Mouse (Mus musculus): ENCODE data around the gene Vwce. TPM values are rescaled to one million over a fixed set of nuclear protein-coding genes. Genes with fewer than 3 reads are reported as not detected.

Vwce gene
- polyA plus RNA-seq, 1 experiment, result 0.20 TPM

DNA sequence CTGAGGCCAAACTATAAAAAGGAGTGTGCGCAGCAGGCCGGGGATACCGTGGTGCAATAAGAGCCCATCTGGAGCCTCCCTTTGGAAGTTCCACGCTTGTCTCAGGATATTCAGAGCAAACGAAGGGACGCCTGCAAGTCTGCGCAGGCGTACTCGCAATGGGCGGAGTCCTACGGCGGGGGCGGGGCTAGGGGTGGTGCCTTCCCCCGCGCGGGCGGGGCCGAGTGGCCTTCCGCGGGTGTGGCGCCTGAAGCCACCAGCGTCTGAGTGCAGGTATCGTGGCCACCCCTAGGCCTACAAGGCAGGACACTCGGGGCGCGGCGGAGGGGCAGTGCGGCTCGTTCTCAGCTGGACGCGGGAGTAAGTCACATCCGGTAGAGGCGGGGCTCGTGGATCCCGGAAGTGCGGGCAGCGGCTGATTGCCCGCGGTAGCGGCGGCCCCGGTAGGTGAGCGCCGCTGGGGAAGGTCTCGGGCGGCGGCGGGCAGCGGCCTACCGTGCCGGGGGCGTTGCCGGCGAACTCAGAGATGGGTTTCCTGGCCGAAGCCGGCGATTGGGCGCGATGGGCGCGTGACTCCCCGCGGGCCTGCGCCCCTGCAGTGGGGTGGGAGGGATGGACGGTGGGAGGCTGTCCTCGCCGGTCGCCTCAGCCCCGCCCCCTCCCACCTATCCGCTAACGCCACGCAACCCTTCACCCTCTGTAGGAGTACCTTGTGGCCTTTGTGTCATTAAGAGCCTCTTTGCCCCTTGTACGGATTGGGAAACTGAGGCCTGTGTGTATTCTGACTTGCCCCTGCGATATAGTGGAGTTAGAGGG lies 54.7 kb downstream of the Vwce start, which contains the start of gene Vps37c:
TSS of gene Vps37c (plus strand) at position 199 of the 816 bp plus-strand sequence.
- H3K4me3 ChIP-seq (replicated peaks; ENCODE audit: insufficient read depth, low read depth, low read length), result peak within 1 kb of the TSS; percentile 74
- TF ChIP-seq CTCF (IDR thresholded peaks at IDR 0.05; ENCODE audit: borderline replicate concordance, insufficient read depth, low read depth, low read length) (no peak; the same call in 1 of the 2 replicates), POLR2A (IDR thresholded peaks at IDR 0.05; ENCODE audit: borderline replicate concordance, insufficient read depth, low read length) (peak; percentile 72; the same call in 1 of the 2 replicates)
- H3K4me1 ChIP-seq (ENCODE audit: control insufficient read depth, insufficient read depth, low read length), result peaks cover 8% of the 10 kb centered on the region; the same call in 1 of the 2 replicates
- under 1% methylated on average over 74 of the region's 74 CpGs for WGBS
- peak; percentile 96 to 98 for DNase-seq
- H3K27me3 ChIP-seq (ENCODE audit: control insufficient read depth, insufficient read depth, low read length), result no peaks in the 10 kb centered on the region
- peak within 1 kb of the TSS; percentile 67 for H3K27ac ChIP-seq (ENCODE audit: insufficient read depth, low read length)

GRCm38 (mm10) chr19:10689470-10690166 lies 55.6 kb downstream of the Vwce start:
- Histone ChIP-seq H3K27me3 (ENCODE audit: control insufficient read depth, insufficient read depth, low read length) (no peaks in the 10 kb centered on the region), H3K4me1 (ENCODE audit: control insufficient read depth, insufficient read depth, low read length) (peaks cover 8% of the 10 kb centered on the region; the same call in 1 of the 2 replicates), H3K4me3 (replicated peaks; ENCODE audit: insufficient read depth, low read depth, low read length) (peak overlapping the region; percentile 74), H3K27ac (ENCODE audit: insufficient read depth, low read length) (peak overlapping the region; percentile 67)
- 3% methylated on average over 5 of the region's 5 CpGs for WGBS
- DNase-seq, result peak in 1 of 2 experiments; percentile 42
- TF ChIP-seq POLR2A (IDR thresholded peaks at IDR 0.05; ENCODE audit: borderline replicate concordance, insufficient read depth, low read length) (no peak), CTCF (IDR thresholded peaks at IDR 0.05; ENCODE audit: borderline replicate concordance, insufficient read depth, low read depth, low read length) (no peak)

DNA sequence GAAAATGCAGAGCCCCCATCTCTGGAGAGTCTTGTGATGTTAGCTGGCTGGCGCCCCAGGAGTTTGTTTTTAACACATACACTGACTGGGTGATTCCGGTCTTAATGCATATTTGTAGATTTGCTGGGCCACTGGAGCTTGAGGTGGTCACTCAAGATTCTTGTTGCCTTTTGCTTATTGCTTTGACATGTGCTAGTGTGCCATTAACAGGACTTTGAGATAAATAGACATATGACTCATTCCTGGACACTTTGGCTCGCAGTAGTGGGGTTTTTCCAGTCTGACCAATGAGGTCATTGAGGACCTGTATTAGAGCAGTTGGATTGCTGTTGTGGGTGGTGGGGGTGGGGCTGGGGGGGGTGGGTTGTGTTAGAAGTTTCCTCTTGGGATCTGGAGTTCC lies 56.3 kb downstream of the Vwce start:
- peak; percentile 47 to 79 for DNase-seq
- Histone ChIP-seq H3K27ac (ENCODE audit: insufficient read depth, low read length) (peak overlapping the region; percentile 76; the same call in 1 of the 2 replicates), H3K27me3 (ENCODE audit: control insufficient read depth, insufficient read depth, low read length) (no peaks in the 10 kb centered on the region), H3K4me1 (ENCODE audit: control insufficient read depth, insufficient read depth, low read length) (peaks cover 8% of the 10 kb centered on the region; the same call in 1 of the 2 replicates), H3K4me3 (replicated peaks; ENCODE audit: insufficient read depth, low read depth, low read length) (peak overlapping the region; percentile 35)
- WGBS, result 29% methylated on average over 3 of the region's 3 CpGs
- no peak for TF ChIP-seq POLR2A (IDR thresholded peaks at IDR 0.05; ENCODE audit: borderline replicate concordance, insufficient read depth, low read length)
- TF ChIP-seq CTCF (IDR thresholded peaks at IDR 0.05; ENCODE audit: borderline replicate concordance, insufficient read depth, low read depth, low read length), result no peak

DNA sequence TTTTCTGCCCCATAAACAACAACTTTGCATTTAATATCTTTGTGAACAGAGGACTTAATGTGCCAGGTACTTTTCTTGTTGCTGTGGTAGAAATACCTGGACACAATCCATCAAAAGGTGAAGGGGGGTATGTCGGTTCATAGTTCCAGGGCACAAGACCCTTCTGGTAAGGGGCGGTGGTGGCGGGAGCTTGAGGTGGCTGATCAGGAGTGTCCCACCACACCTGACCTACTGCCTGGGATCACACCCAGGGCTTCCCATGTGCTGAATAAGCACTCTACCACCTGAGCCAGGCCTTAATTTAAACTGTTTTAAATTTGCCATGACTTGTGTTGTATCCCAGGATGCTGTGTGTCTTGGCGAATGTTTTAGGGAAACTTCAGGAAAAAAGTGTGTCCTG lies 57.1 kb downstream of the Vwce start:
- TF ChIP-seq CTCF (IDR thresholded peaks at IDR 0.05; ENCODE audit: borderline replicate concordance, insufficient read depth, low read depth, low read length) (no peak), POLR2A (IDR thresholded peaks at IDR 0.05; ENCODE audit: borderline replicate concordance, insufficient read depth, low read length) (no peak)
- 94% methylated on average over 4 of the region's 4 CpGs for WGBS

DNA sequence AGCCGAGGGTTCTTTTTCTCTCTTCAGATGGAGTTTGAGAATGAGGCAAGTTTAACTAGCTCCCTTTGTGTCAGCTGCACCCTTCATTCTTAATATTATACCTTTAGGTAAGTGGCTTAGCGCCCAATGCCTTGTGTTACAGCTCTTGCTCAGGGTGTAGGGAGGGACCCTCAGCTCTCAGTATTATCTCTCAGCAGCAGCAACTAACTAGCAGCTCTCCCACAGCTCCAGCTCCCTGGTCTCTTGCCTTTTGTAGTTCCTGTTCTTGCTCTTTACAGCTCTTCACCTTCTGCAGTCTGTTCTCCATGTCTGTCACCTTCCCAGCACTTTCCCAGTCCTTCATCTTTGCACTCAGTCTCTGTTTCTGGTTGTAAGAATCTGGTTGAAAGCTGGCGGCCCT lies 57.6 kb downstream of the Vwce start:
- no peak overlapping the region for H3K27ac ChIP-seq (ENCODE audit: insufficient read depth, low read length)
- WGBS, result 71% methylated on average over 3 of the region's 3 CpGs
- no peak overlapping the region for H3K4me3 ChIP-seq (replicated peaks; ENCODE audit: insufficient read depth, low read depth, low read length)

More for the DNA sequence above, 57.1 kb downstream of the Vwce start:
- H3K4me1 ChIP-seq (ENCODE audit: control insufficient read depth, insufficient read depth, low read length), result peaks cover 8% of the 10 kb centered on the region; the same call in 1 of the 2 replicates
- DNase-seq, result peak in 1 of 2 experiments; percentile 22
- H3K4me3 ChIP-seq (replicated peaks; ENCODE audit: insufficient read depth, low read depth, low read length), result no peak overlapping the region
- no peak overlapping the region for H3K27ac ChIP-seq (ENCODE audit: insufficient read depth, low read length)
- no peaks in the 10 kb centered on the region for H3K27me3 ChIP-seq (ENCODE audit: control insufficient read depth, insufficient read depth, low read length)

GRCm38 (mm10) chr19:10692361-10692760 lies 58.3 kb downstream of the Vwce start:
- no peak overlapping the region for H3K4me3 ChIP-seq (replicated peaks; ENCODE audit: insufficient read depth, low read depth, low read length)
- peaks cover 8% of the 10 kb centered on the region; the same call in 1 of the 2 replicates for H3K4me1 ChIP-seq (ENCODE audit: control insufficient read depth, insufficient read depth, low read length)
- no peak for TF ChIP-seq CTCF (IDR thresholded peaks at IDR 0.05; ENCODE audit: borderline replicate concordance, insufficient read depth, low read depth, low read length)
- no peak for TF ChIP-seq POLR2A (IDR thresholded peaks at IDR 0.05; ENCODE audit: borderline replicate concordance, insufficient read depth, low read length)
- no peaks in the 10 kb centered on the region for H3K27me3 ChIP-seq (ENCODE audit: control insufficient read depth, insufficient read depth, low read length)
- no peak overlapping the region for H3K27ac ChIP-seq (ENCODE audit: insufficient read depth, low read length)
- WGBS, result 91% methylated on average over 4 of the region's 4 CpGs
- no peak for DNase-seq

More for the DNA sequence above, 57.6 kb downstream of the Vwce start:
- no peak for DNase-seq
- H3K4me1 ChIP-seq (ENCODE audit: control insufficient read depth, insufficient read depth, low read length), result peaks cover 8% of the 10 kb centered on the region; the same call in 1 of the 2 replicates
- no peaks in the 10 kb centered on the region for H3K27me3 ChIP-seq (ENCODE audit: control insufficient read depth, insufficient read depth, low read length)
- TF ChIP-seq CTCF (IDR thresholded peaks at IDR 0.05; ENCODE audit: borderline replicate concordance, insufficient read depth, low read depth, low read length) (no peak), POLR2A (IDR thresholded peaks at IDR 0.05; ENCODE audit: borderline replicate concordance, insufficient read depth, low read length) (no peak)

DNA sequence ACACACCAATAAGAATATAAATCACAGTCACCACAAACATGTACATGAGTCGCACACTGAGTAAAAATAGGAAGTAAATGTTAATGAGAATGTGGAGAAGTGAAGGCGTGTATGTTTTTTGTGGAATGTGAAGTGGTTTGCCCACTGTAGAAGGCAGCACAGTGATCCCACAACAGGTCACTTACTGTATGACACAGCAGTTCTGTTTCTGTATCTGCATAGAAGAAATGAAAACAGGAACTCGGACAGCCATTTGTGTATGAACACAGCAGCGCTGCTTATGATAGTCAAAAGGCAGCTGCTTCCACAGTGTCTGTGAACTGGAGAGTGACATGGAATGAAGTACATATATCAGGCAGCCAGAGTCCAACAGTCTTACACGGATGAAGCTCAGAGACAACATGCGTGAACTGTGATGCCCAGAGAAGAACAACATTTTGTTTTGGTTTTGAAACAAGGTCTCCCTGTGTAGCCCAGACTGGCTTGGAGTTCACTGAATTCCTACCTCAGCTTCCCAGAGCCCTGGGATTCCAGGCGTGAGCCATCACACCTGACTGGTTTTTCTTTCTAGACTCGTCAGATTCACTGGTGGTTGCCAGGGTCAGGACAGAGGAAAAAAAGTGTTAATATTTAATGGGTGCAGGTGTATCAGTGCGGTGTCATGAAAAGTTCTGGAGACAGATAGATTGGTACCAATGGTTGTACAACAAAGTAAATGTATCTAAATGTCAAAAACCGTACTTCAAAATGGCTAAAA lies 60.1 kb downstream of the Vwce start:
- no peak for DNase-seq
- H3K4me1 ChIP-seq (ENCODE audit: control insufficient read depth, insufficient read depth, low read length), result peaks cover 13% of the 10 kb centered on the region
- WGBS, result 79% methylated on average over 10 of the region's 10 CpGs
- no peaks in the 10 kb centered on the region for H3K27me3 ChIP-seq (ENCODE audit: control insufficient read depth, insufficient read depth, low read length)
- no peak overlapping the region for H3K27ac ChIP-seq (ENCODE audit: insufficient read depth, low read length)
- TF ChIP-seq CTCF (IDR thresholded peaks at IDR 0.05; ENCODE audit: borderline replicate concordance, insufficient read depth, low read depth, low read length) (no peak), POLR2A (IDR thresholded peaks at IDR 0.05; ENCODE audit: borderline replicate concordance, insufficient read depth, low read length) (no peak)
- H3K4me3 ChIP-seq (replicated peaks; ENCODE audit: insufficient read depth, low read depth, low read length), result no peak overlapping the region
